Mouse (Mus musculus) thymus, adult 2 months (tissue): Measurements from ENCODE around the gene Hspa12a.

Experiments used
- CTCF ChIP-seq: fragments of 200-500 bp; IDR thresholded peaks from 2 replicates; pipeline ENCODE4 v1.5.1; 2012; ENCODE audit warnings: mild to moderate bottlenecking, control low read depth, low read length, moderate library complexity, borderline replicate concordance; ENCODE audit not compliant: control insufficient read depth, poor library complexity, insufficient read depth; ENCODE audit errors: extremely low read depth
- POLR2A ChIP-seq: fragments of 200-500 bp; IDR thresholded peaks from 2 replicates; pipeline ENCODE4 v1.6.1; 2012; ENCODE audit warnings: mild to moderate bottlenecking, low read length, control low read depth, moderate library complexity; ENCODE audit not compliant: control insufficient read depth, poor library complexity, insufficient read depth; ENCODE audit errors: extremely low read depth

- no peak for TF ChIP-seq CTCF
- TF ChIP-seq POLR2A: no peak
Measured at GRCm38 (mm10) chr19:58853036-58853735, 90.3 kb downstream of the Hspa12a start.
